Mouse (Mus musculus): Measurements from ENCODE around the gene Zbtb46.

DNA sequence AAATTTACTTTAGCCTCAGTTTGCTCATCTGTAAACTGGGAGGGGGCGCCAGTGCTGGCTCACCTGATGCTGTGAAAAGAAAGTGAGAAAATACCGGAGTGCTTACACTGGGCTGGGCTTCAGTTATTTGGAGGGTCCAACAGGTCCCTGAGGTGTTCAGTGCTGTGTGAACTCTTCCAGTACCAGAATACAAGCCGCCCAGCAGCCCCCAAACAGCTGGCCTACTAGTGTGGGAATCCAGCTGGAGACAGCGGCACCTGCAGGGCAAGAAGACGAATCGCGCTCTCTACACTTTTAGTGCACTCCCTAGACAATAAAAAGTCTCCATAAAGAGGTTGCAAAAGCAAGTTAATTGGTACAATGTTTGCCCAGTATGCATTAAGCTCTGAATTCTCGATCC lies 37.1 kb upstream of the Zbtb46 start:
- TF ChIP-seq CTCF (conservative IDR thresholded peaks at IDR 0.05; ENCODE audit: low read length) (peak; percentile 69), NANOG (IDR thresholded peaks at IDR 0.05; ENCODE audit: borderline replicate concordance, low read length) (no peak)

All from E14TG2a.4 (cell line).